Mouse (Mus musculus): ENCODE data around the gene Stambp. TPM values are rescaled to one million over a fixed set of nuclear protein-coding genes. Genes with fewer than 3 reads are reported as not detected.

Stambp gene
- polyA plus RNA-seq, 1 experiment = 14.0 TPM

- WGBS = 12% methylated on average over 6 of the region's 6 CpGs
- peaks cover 11% of the 10 kb centered on the region for H3K4me1 ChIP-seq (ENCODE audit: control insufficient read depth, insufficient read depth, low read length)
- peak overlapping the region; percentile 52 for H3K4me3 ChIP-seq (replicated peaks; ENCODE audit: extremely low read depth, low read depth, low read length)
- no peak for DNase-seq
- TF ChIP-seq CTCF (IDR thresholded peaks at IDR 0.05; ENCODE audit: insufficient read depth, low read length) = no peak
These were observed 65.4 kb downstream of the Stambp start for GRCm38 (mm10) chr6:83507168-83507546.

GRCm38 (mm10) chr6:83506258-83507167 is 66.0 kb downstream of the Stambp start, which contains the start of gene Dguok:
Gene Dguok, minus strand, starts transcription at chr6:83506969.
- Histone ChIP-seq H3K4me1 (ENCODE audit: control insufficient read depth, insufficient read depth, low read length) (peaks cover 15% of the 10 kb centered on the region), H3K4me3 (replicated peaks; ENCODE audit: extremely low read depth, low read depth, low read length) (peak within 1 kb of the TSS; percentile 80)
- DNase-seq = peak; percentile 97
- TF ChIP-seq POLR2A (IDR thresholded peaks at IDR 0.05; ENCODE audit: borderline replicate concordance, extremely low read depth, low read depth, low read length) = peak; percentile 97
- no peak for TF ChIP-seq CTCF (IDR thresholded peaks at IDR 0.05; ENCODE audit: insufficient read depth, low read length)
- WGBS = under 1% methylated on average over 54 of the region's 54 CpGs

GRCm38 (mm10) chr6:83505554-83505953 is 67.0 kb downstream of the Stambp start:
- WGBS = 82% methylated on average over 4 of the region's 4 CpGs
- no peak overlapping the region for H3K4me3 ChIP-seq (replicated peaks; ENCODE audit: extremely low read depth, low read depth, low read length)
- no peak for TF ChIP-seq CTCF (IDR thresholded peaks at IDR 0.05; ENCODE audit: insufficient read depth, low read length)
- no peak for TF ChIP-seq POLR2A (IDR thresholded peaks at IDR 0.05; ENCODE audit: borderline replicate concordance, extremely low read depth, low read depth, low read length)
- peaks cover 15% of the 10 kb centered on the region for H3K4me1 ChIP-seq (ENCODE audit: control insufficient read depth, insufficient read depth, low read length)
- no peak for DNase-seq

- no peak for TF ChIP-seq POLR2A (IDR thresholded peaks at IDR 0.05; ENCODE audit: borderline replicate concordance, extremely low read depth, low read depth, low read length)
- no peak for TF ChIP-seq CTCF (IDR thresholded peaks at IDR 0.05; ENCODE audit: insufficient read depth, low read length)
- Histone ChIP-seq H3K4me3 (replicated peaks; ENCODE audit: extremely low read depth, low read depth, low read length) (no peak overlapping the region), H3K4me1 (ENCODE audit: control insufficient read depth, insufficient read depth, low read length) (peaks cover 15% of the 10 kb centered on the region)
- 20% methylated on average over 3 of the region's 3 CpGs for WGBS
- DNase-seq = no peak
These were observed 69.2 kb downstream of the Stambp start for GRCm38 (mm10) chr6:83503361-83503760.

- TF ChIP-seq CTCF (IDR thresholded peaks at IDR 0.05; ENCODE audit: insufficient read depth, low read length) (no peak), POLR2A (IDR thresholded peaks at IDR 0.05; ENCODE audit: borderline replicate concordance, extremely low read depth, low read depth, low read length) (0 out of 2 replicates have a peak, but pooled peaks have one; percentile 25)
- 51% methylated on average over 3 of the region's 3 CpGs for WGBS
- DNase-seq = no peak
- peaks cover 15% of the 10 kb centered on the region for H3K4me1 ChIP-seq (ENCODE audit: control insufficient read depth, insufficient read depth, low read length)
- no peak overlapping the region for H3K4me3 ChIP-seq (replicated peaks; ENCODE audit: extremely low read depth, low read depth, low read length)
These were observed 69.9 kb downstream of the Stambp start for GRCm38 (mm10) chr6:83502656-83503055.

- WGBS = 73% methylated on average over 9 of the region's 9 CpGs
- DNase-seq = no peak
- Histone ChIP-seq H3K4me1 (ENCODE audit: control insufficient read depth, insufficient read depth, low read length) (peaks cover 16% of the 10 kb centered on the region), H3K4me3 (replicated peaks; ENCODE audit: extremely low read depth, low read depth, low read length) (no peak overlapping the region)
- no peak for TF ChIP-seq CTCF (IDR thresholded peaks at IDR 0.05; ENCODE audit: insufficient read depth, low read length)
- no peak for TF ChIP-seq POLR2A (IDR thresholded peaks at IDR 0.05; ENCODE audit: borderline replicate concordance, extremely low read depth, low read depth, low read length)
These were observed 70.8 kb downstream of the Stambp start for GRCm38 (mm10) chr6:83501524-83502310.

- WGBS = 70% methylated on average over 3 of the region's 3 CpGs
- DNase-seq = no peak
- TF ChIP-seq POLR2A (IDR thresholded peaks at IDR 0.05; ENCODE audit: borderline replicate concordance, extremely low read depth, low read depth, low read length) (no peak), CTCF (IDR thresholded peaks at IDR 0.05; ENCODE audit: insufficient read depth, low read length) (peak; percentile 43; the same call in 1 of the 2 replicates)
- H3K4me3 ChIP-seq (replicated peaks; ENCODE audit: extremely low read depth, low read depth, low read length) = no peak overlapping the region
- H3K4me1 ChIP-seq (ENCODE audit: control insufficient read depth, insufficient read depth, low read length) = peaks cover 22% of the 10 kb centered on the region
These were observed 72.1 kb downstream of the Stambp start for GRCm38 (mm10) chr6:83500462-83500861.

GRCm38 (mm10) chr6:83499078-83499477 is 73.5 kb downstream of the Stambp start:
- no peak for DNase-seq
- 94% methylated on average over 10 of the region's 10 CpGs for WGBS
- TF ChIP-seq POLR2A (IDR thresholded peaks at IDR 0.05; ENCODE audit: borderline replicate concordance, extremely low read depth, low read depth, low read length) = no peak
- Histone ChIP-seq H3K4me1 (ENCODE audit: control insufficient read depth, insufficient read depth, low read length) (peaks cover 19% of the 10 kb centered on the region), H3K4me3 (replicated peaks; ENCODE audit: extremely low read depth, low read depth, low read length) (no peak overlapping the region)
